Mouse (Mus musculus) myocyte (in vitro differentiated cells): ENCODE measurements around the gene Stk11. TPM values are rescaled to one million over a fixed set of nuclear protein-coding genes. Genes with fewer than 3 reads are reported as not detected.

ENCODE experiments used
- H3K27me3 ChIP-seq: one replicate; pipeline ENCODE4 v1.6.1; 2011; ENCODE audit not compliant: control insufficient read depth, insufficient read depth, insufficient read length
- H3K36me3 ChIP-seq: one replicate; pipeline ENCODE4 v1.6.1; 2011; ENCODE audit not compliant: control insufficient read depth, insufficient read depth
- H3K4me2 ChIP-seq: one replicate; pipeline ENCODE4 v1.6.1; 2011; ENCODE audit warnings: low read depth, control low read depth
- H3K4me3 ChIP-seq: one replicate; pipeline ENCODE4 v1.5.1; 2011; ENCODE audit warnings: mild to moderate bottlenecking, control low read depth, moderate library complexity
- H3K79me2 ChIP-seq: one replicate; pipeline ENCODE4 v1.6.1; 2011; ENCODE audit not compliant: control insufficient read depth, insufficient read depth
- H3ac ChIP-seq: one replicate; pipeline ENCODE4 v1.6.1; 2011; ENCODE audit not compliant: control insufficient read depth, insufficient read length
- CEBPB ChIP-seq: IDR thresholded peaks from 2 replicates; pipeline ENCODE4 v1.6.1; 2011; ENCODE audit warnings: mild to moderate bottlenecking, moderate library complexity; ENCODE audit not compliant: poor library complexity, insufficient read depth, severe bottlenecking
- E2F4 ChIP-seq: IDR thresholded peaks from one replicate; pipeline ENCODE4 v1.6.1; 2011; ENCODE audit warnings: mild to moderate bottlenecking, control low read depth, moderate library complexity; ENCODE audit not compliant: insufficient read depth
- MAX ChIP-seq: IDR thresholded peaks from one replicate; pipeline ENCODE4 v1.6.1; 2011; ENCODE audit warnings: low read depth, mild to moderate bottlenecking, control low read depth
- MYOD1 ChIP-seq, 3 experiments: IDR thresholded peaks; one replicate each; pipeline ENCODE4 v1.6.1; 2011; ENCODE audit warnings: control low read depth in 2 of 3, low read depth in 2 of 3, mild to moderate bottlenecking in 2 of 3, moderate library complexity in 1 of 3; ENCODE audit not compliant: insufficient read length in 2 of 3, control insufficient read depth in 1 of 3
- MYOG ChIP-seq, 3 experiments: IDR thresholded peaks; one replicate each; pipeline ENCODE4 v1.6.1; 2011; ENCODE audit warnings: control low read depth in 2 of 3, low read depth in 2 of 3, mild to moderate bottlenecking in 2 of 3; ENCODE audit not compliant: insufficient read length in 2 of 3, control insufficient read depth in 1 of 3, insufficient read depth in 1 of 3
- POLR2A ChIP-seq: IDR thresholded peaks from one replicate; pipeline ENCODE4 v1.6.1; 2011; ENCODE audit warnings: low read depth, mild to moderate bottlenecking, control low read depth, moderate library complexity; ENCODE audit not compliant: insufficient read length
- POLR2AphosphoS2 ChIP-seq: IDR thresholded peaks from one replicate; pipeline ENCODE4 v1.6.1; 2011; ENCODE audit warnings: low read depth, control low read depth; ENCODE audit not compliant: insufficient read length
- REST ChIP-seq: IDR thresholded peaks from one replicate; pipeline ENCODE4 v1.6.1; 2011; ENCODE audit warnings: mild to moderate bottlenecking, control low read depth, moderate library complexity; ENCODE audit not compliant: insufficient read depth, insufficient read length
- SRF ChIP-seq: IDR thresholded peaks from one replicate; pipeline ENCODE4 v1.6.1; 2011; ENCODE audit warnings: low read depth; ENCODE audit not compliant: control insufficient read depth, insufficient read length
- TCF12 ChIP-seq: IDR thresholded peaks from one replicate; pipeline ENCODE4 v1.6.1; 2011; ENCODE audit warnings: mild to moderate bottlenecking, control low read depth; ENCODE audit not compliant: poor library complexity, insufficient read depth, severe bottlenecking
- TCF3 ChIP-seq: IDR thresholded peaks from one replicate; pipeline ENCODE4 v1.6.1; 2011; ENCODE audit warnings: low read depth, control low read depth; ENCODE audit not compliant: insufficient read length
- USF1 ChIP-seq: IDR thresholded peaks from one replicate; pipeline ENCODE4 v1.6.1; 2011; ENCODE audit warnings: low read depth, mild to moderate bottlenecking, control low read depth, moderate library complexity
- polyA plus RNA-seq: library from polyadenylated mRNA; unstranded; fragments of >200 nt; fragmentation: generic; extraction: Trizol; gene quantifications from one replicate; pipeline ENCODE4 v1.2.1, GENCODE M21; 2012; ENCODE audit warnings: missing spikeins

Gene Stk11
- polyA plus RNA-seq, 1 experiment: 150 TPM

- Histone ChIP-seq H3K79me2 (peaks cover 19% of the 10 kb centered on the region), H3K4me2 (no peak overlapping the region), H3K27me3 (no peaks in the 10 kb centered on the region), H3K4me3 (no peak overlapping the region), H3K36me3 (no peaks in the 10 kb centered on the region), H3ac (no peak overlapping the region)
- TF ChIP-seq E2F4: no peak
- TF ChIP-seq USF1: no peak
- TF ChIP-seq TCF3: no peak
- TF ChIP-seq POLR2A: no peak
- TF ChIP-seq POLR2AphosphoS2: no peak
- no peak for TF ChIP-seq MAX
- TF ChIP-seq TCF12: no peak
- no peak for TF ChIP-seq MYOD1 (IDR thresholded peaks at IDR 0.05; ENCODE audit: control insufficient read depth in 1 of 3, insufficient read length in 2 of 3, low read depth in 2 of 3)
- no peak for TF ChIP-seq MYOG (IDR thresholded peaks at IDR 0.05; ENCODE audit: control insufficient read depth in 1 of 3, insufficient read depth in 1 of 3, insufficient read length in 2 of 3, low read depth in 2 of 3)
- TF ChIP-seq CEBPB: no peak
- TF ChIP-seq REST: no peak
- TF ChIP-seq SRF: no peak
Measured at GRCm38 (mm10) chr10:80105926-80106325, 9.7 kb upstream of the Stk11 start.

GRCm38 (mm10) chr10:80107678-80108077 is 7.9 kb upstream of the Stk11 start:
- no peak overlapping the region for H3ac ChIP-seq
- H3K4me2 ChIP-seq: peak overlapping the region; percentile 31
- no peak overlapping the region for H3K4me3 ChIP-seq
- peaks cover 6% of the 10 kb centered on the region for H3K79me2 ChIP-seq
- no peaks in the 10 kb centered on the region for H3K27me3 ChIP-seq
- TF ChIP-seq MYOG (IDR thresholded peaks at IDR 0.05; ENCODE audit: control insufficient read depth in 1 of 3, insufficient read depth in 1 of 3, insufficient read length in 2 of 3, low read depth in 2 of 3): peak in 1 of 3 experiments; percentile 68
- no peak for TF ChIP-seq MAX
- no peak for TF ChIP-seq SRF
- peak in 1 of 3 experiments; percentile 54 for TF ChIP-seq MYOD1 (IDR thresholded peaks at IDR 0.05; ENCODE audit: control insufficient read depth in 1 of 3, insufficient read length in 2 of 3, low read depth in 2 of 3)
- no peak for TF ChIP-seq USF1
- no peaks in the 10 kb centered on the region for H3K36me3 ChIP-seq

GRCm38 (mm10) chr10:80114341-80115284 is 990 bp upstream of the Stk11 start:
- peaks cover 39% of the 10 kb centered on the region for H3K79me2 ChIP-seq
- H3K36me3 ChIP-seq: peaks cover 5% of the 10 kb centered on the region
- TF ChIP-seq MYOG (IDR thresholded peaks at IDR 0.05; ENCODE audit: control insufficient read depth in 1 of 3, insufficient read depth in 1 of 3, insufficient read length in 2 of 3, low read depth in 2 of 3): no peak
- TF ChIP-seq USF1: no peak
- no peak for TF ChIP-seq E2F4
- TF ChIP-seq POLR2AphosphoS2: no peak
- TF ChIP-seq POLR2A: no peak
- no peak for TF ChIP-seq TCF3
- TF ChIP-seq CEBPB: no peak
- TF ChIP-seq MAX: no peak
- TF ChIP-seq MYOD1 (IDR thresholded peaks at IDR 0.05; ENCODE audit: control insufficient read depth in 1 of 3, insufficient read length in 2 of 3, low read depth in 2 of 3): no peak
- TF ChIP-seq TCF12: no peak
- no peak for TF ChIP-seq SRF
- no peak for TF ChIP-seq REST
- peak overlapping the region; percentile 93 for H3K4me3 ChIP-seq
- H3ac ChIP-seq: peak overlapping the region; percentile 96
- no peaks in the 10 kb centered on the region for H3K27me3 ChIP-seq
- peak overlapping the region; percentile 80 for H3K4me2 ChIP-seq

GRCm38 (mm10) chr10:80115944-80116335 is 337 bp downstream of the Stk11 start:
- Histone ChIP-seq H3K4me2 (peak overlapping the region; percentile 97), H3K4me3 (peak overlapping the region; percentile 93), H3K27me3 (no peaks in the 10 kb centered on the region), H3K79me2 (peaks cover 53% of the 10 kb centered on the region), H3ac (peak overlapping the region; percentile 96), H3K36me3 (peaks cover 5% of the 10 kb centered on the region)
- TF ChIP-seq MYOD1 (IDR thresholded peaks at IDR 0.05; ENCODE audit: control insufficient read depth in 1 of 3, insufficient read length in 2 of 3, low read depth in 2 of 3) (no peak), TCF12 (no peak), REST (no peak), CEBPB (no peak), MAX (no peak), POLR2A (no peak), POLR2AphosphoS2 (no peak), TCF3 (no peak), SRF (no peak), MYOG (IDR thresholded peaks at IDR 0.05; ENCODE audit: control insufficient read depth in 1 of 3, insufficient read depth in 1 of 3, insufficient read length in 2 of 3, low read depth in 2 of 3) (no peak), USF1 (no peak), E2F4 (no peak)
